38 mouse cellular contexts compared by ENCODE assay signal in the genomic region with DNA sequence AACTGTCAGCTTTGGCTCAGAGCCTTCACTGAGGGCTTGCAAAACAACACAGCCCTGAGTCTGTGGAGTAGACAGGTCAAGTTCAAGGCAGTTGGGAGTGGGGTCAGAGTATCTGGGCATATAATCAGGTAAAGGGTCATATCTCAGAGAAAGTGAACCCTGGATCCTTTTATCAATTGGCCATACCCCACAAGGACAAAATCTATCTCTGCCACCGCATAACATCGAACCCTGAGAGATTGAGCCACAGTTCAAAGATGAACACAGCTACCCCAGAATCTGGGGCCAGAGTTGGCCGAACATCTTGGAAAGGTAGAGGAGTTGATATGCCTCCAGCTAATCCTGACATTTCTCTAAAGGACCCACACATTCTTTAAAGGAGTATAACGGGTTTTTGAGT. TPM values are rescaled to one million over a fixed set of nuclear protein-coding genes. Genes with fewer than 3 reads are reported as not detected.
"Had no signal": no experiment of that assay in that cellular context is flagged by ENCODE, and none has a peak within 500 bp of the region (broad histone marks: within the 10 kb centered on the region; RNA-seq: fewer than 3 reads in every experiment).

No protein-coding gene starts in this region.

- H3K27me3 ChIP-seq: limb, embryonic 15.5 days; megakaryocyte, embryonic 14.5 days; midbrain, embryonic 15.5 days had no signal

- H3K9ac ChIP-seq: limb, embryonic 12.5 days; limb, embryonic 13.5 days; limb, embryonic 15.5 days; liver, embryonic 13.5 days; liver, embryonic 14.5 days; liver, embryonic 15.5 days; lung, embryonic 14.5 days; lung, embryonic 15.5 days; midbrain, embryonic 12.5 days; midbrain, embryonic 13.5 days; midbrain, embryonic 15.5 days; neural tube, embryonic 12.5 days had no signal

- H3K27ac ChIP-seq: left cerebral cortex, adult 2 months; limb, embryonic 10.5 days; limb, embryonic 12.5 days; limb, embryonic 13.5 days; limb, embryonic 15.5 days; liver, embryonic 13.5 days; liver, embryonic 14.5 days; liver, embryonic 15.5 days; lung, embryonic 15.5 days; macrophage; midbrain, embryonic 10.5 days; midbrain, embryonic 12.5 days; midbrain, embryonic 13.5 days; midbrain, embryonic 15.5 days; neural tube, embryonic 12.5 days had no signal

- H3K4me2 ChIP-seq: limb, embryonic 12.5 days; limb, embryonic 13.5 days; limb, embryonic 15.5 days; liver, embryonic 11.5 days; liver, embryonic 13.5 days; liver, embryonic 15.5 days; lung, embryonic 14.5 days; lung, embryonic 15.5 days; midbrain, embryonic 11.5 days; midbrain, embryonic 12.5 days; midbrain, embryonic 13.5 days; midbrain, embryonic 15.5 days; neural tube, embryonic 12.5 days had no signal

- H3K4me3 ChIP-seq: left cerebral cortex, adult 2 months; limb, embryonic 10.5 days; limb, embryonic 12.5 days; limb, embryonic 13.5 days; limb, embryonic 15.5 days; liver, embryonic 13.5 days; liver, embryonic 15.5 days; lung, embryonic 15.5 days; megakaryocyte, embryonic 14.5 days; midbrain, embryonic 10.5 days; midbrain, embryonic 12.5 days; midbrain, embryonic 13.5 days; midbrain, embryonic 15.5 days; myocyte; neural tube, embryonic 12.5 days had no signal

- DNase-seq: left cerebral cortex, postnatal 4 days; liver, embryonic 13.5 days; lung, adult 18-20 months; lung, adult 2 months; lung, embryonic 14.5 days; lung, postnatal 10 days; lung, postnatal 14 days; lung, postnatal 36 days; lung, postnatal 4 days; midbrain, embryonic 14.5 days had no signal

- H3K4me1 ChIP-seq: limb, embryonic 12.5 days; limb, embryonic 15.5 days; midbrain, embryonic 10.5 days; midbrain, embryonic 12.5 days; neural tube, embryonic 12.5 days had no signal

- ATAC-seq: lung, postnatal 0 days; midbrain, embryonic 13.5 days; midbrain, embryonic 15.5 days; midbrain, embryonic 16.5 days had no signal

- H3K9me3 ChIP-seq: limb, embryonic 10.5 days; limb, embryonic 12.5 days; limb, embryonic 13.5 days; limb, embryonic 15.5 days; liver, embryonic 13.5 days; liver, embryonic 15.5 days; lung, embryonic 15.5 days; megakaryocyte, embryonic 14.5 days; midbrain, embryonic 10.5 days; midbrain, embryonic 12.5 days; midbrain, embryonic 13.5 days; midbrain, embryonic 15.5 days; neural tube, embryonic 12.5 days had no signal

- H3K36me3 ChIP-seq: limb, embryonic 10.5 days; lung, embryonic 15.5 days; midbrain, embryonic 10.5 days; midbrain, embryonic 15.5 days had no signal

RNA-seq across cellular contexts. Expression of gene Sec14l2, which starts 11.2 kb away (rescaled TPM):
- total RNA-seq: monocyte, adult 5-6 weeks had no signal

RNA-seq across cellular contexts. Expression of gene Sec14l3, which starts 47.4 kb away (rescaled TPM):
- total RNA-seq: megakaryocyte progenitor cell, adult 5-6 weeks; megakaryocyte, adult 5-6 weeks; megakaryocyte-erythroid progenitor cell, adult 5-6 weeks; monocyte, adult 5-6 weeks had no signal
- polyA plus RNA-seq: limb, embryonic 10.5 days; limb, embryonic 11.5 days; limb, embryonic 12.5 days; limb, embryonic 13.5 days; limb, embryonic 14.5 days; limb, embryonic 15.5 days; liver, embryonic 11.5 days; liver, embryonic 13.5 days; liver, embryonic 14.5 days; liver, embryonic 15.5 days; liver, embryonic 16.5 days; macrophage; midbrain, embryonic 10.5 days; midbrain, embryonic 11.5 days; midbrain, embryonic 12.5 days; midbrain, embryonic 13.5 days; myocyte; neural tube, embryonic 11.5 days; neural tube, embryonic 12.5 days had no signal
